Mouse (Mus musculus): Measurements from ENCODE around the gene Sema3d.
A peak's percentile ranks its signal among the peaks of the same experiment; 100 is the strongest.

Sema3d gene

DNA sequence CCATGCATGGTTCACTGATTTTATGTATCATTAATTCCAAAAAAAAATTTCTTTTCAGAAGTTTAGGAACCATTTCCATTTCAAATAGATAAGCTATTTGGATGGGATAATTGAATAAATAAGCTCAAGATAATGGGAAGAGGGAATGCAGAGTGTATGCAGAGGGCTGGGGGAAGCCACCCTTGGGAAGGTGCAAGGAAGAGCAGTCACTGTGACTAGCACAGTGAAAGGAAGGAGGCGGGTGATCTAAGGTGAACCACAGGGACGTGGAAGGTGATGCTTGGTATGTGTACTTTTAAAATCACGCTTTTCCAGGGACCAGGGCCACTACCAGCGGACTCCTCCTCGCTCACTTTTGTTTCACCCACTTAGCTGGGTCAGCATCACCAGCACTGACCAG, 115.9 kb downstream of the Sema3d start:
- no peak for DNase-seq (ENCODE audit: low spot score)

GRCm38 (mm10) chr5:12499791-12500504, 116.8 kb downstream of the Sema3d start:
- no peak for DNase-seq (ENCODE audit: low spot score)

DNA sequence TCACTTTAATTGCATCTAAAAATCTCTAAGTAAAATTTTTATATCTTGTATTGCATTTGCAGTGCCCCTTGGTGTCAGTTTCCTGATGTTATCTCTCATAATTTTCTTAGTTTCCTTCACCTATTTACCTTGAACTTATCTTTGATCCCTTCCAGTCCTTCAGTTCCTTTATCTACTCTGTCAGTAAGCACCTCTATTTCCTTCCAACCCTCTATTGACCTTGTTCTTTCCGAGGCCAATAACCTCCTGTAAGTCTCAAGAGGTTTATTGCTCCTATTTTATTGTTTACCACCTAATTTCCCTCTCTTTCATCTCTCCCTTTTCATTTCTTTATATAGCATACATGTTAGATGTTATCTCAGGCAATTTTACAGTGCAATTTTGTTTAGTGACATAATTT, 129.3 kb downstream of the Sema3d start:
- no peak for DNase-seq (ENCODE audit: low spot score)

GRCm38 (mm10) chr5:12515283-12515682, 132.1 kb downstream of the Sema3d start:
- no peak for DNase-seq (ENCODE audit: low spot score)

- DNase-seq (ENCODE audit: low spot score): peak; percentile 43
Observed at GRCm38 (mm10) chr5:12525235-12525767, 142.1 kb downstream of the Sema3d start.

GRCm38 (mm10) chr5:12528596-12528995, 145.4 kb downstream of the Sema3d start:
- no peak for DNase-seq (ENCODE audit: low spot score)

GRCm38 (mm10) chr5:12529771-12530170, 146.6 kb downstream of the Sema3d start:
- peak; percentile 50 for DNase-seq (ENCODE audit: low spot score)

DNA sequence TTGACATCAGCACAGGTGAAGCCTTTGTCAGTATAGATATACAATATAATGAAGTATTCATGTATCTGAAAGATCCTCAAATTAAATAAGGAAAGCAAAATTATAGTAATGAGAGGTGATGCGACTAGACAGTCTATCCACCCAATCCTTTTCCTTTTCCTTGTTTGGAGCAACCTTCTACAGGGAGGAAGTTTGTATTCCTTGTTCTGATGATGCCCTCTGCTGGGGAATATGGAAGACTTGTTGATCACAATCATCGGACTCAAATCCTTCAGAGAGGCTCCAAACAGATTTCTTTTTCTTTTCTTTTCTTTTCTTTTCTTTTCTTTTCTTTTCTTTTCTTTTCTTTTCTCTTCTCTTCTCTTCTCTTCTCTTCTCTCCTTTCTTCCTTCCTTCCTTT, 158.1 kb downstream of the Sema3d start:
- DNase-seq (ENCODE audit: low spot score): peak; percentile 76

- no peak for DNase-seq (ENCODE audit: low spot score)
Observed at GRCm38 (mm10) chr5:12549046-12549669, 166.0 kb downstream of the Sema3d start.

DNA sequence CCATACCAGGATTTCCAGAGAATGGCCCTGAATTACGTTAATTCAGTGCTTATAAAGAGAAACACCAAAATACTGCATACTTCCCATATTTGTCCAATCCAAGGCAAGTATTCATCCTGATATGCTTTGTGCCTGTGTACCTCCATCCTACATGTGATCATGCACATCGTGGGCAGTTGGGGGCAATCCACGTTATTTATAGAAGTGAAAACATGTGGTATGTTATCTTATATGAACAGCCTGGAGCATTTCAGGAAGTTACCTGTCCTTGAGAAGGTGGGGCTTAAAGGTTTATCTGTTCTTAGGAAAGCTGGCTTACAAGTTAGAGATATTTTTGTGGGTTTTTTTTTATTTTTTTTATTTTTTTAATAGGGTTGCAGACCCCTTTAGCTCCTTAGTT, 172.2 kb downstream of the Sema3d start:
- no peak for DNase-seq (ENCODE audit: low spot score)

DNA sequence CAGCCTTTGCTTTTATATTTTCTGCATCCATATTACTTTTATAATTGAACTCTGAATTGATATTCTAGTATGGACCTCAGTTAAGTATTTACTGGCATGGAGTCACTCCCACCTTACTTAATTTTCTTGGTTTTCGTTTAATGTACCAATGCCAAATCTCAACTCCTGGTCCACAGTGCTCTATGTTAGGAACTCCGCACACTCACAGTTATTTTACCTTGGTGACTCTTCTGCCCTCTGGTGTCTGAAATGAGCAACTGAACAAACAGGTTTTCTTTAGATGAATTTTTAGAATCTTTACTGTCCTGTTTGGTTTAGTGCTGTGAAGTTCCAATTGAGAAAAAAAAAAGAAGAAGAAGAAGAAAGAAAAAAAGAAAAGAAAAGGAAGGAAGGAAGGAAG, 174.7 kb downstream of the Sema3d start:
- DNase-seq (ENCODE audit: low spot score): peak; percentile 47

GRCm38 (mm10) chr5:12561740-12562139, 178.6 kb downstream of the Sema3d start:
- no peak for DNase-seq (ENCODE audit: low spot score)

GRCm38 (mm10) chr5:12562204-12562603, 179.0 kb downstream of the Sema3d start:
- DNase-seq (ENCODE audit: low spot score): peak; percentile 87

DNA sequence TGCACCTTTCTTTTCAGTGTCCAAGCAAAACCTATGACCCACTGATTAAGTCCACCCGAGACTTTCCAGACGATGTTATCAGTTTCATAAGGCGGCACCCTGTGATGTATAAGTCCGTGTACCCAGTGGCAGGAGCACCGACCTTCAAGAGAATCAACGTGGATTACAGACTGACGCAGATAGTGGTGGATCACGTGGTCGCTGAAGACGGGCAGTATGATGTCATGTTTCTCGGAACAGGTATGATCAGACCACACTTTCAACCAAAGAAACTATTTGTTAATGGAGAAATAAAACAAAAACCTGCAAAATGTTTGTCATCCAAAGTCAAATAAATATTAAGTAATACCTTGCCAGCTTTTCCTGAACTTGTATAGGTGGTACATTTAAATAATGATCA, 179.9 kb downstream of the Sema3d start:
- no peak for DNase-seq (ENCODE audit: low spot score)

DNA sequence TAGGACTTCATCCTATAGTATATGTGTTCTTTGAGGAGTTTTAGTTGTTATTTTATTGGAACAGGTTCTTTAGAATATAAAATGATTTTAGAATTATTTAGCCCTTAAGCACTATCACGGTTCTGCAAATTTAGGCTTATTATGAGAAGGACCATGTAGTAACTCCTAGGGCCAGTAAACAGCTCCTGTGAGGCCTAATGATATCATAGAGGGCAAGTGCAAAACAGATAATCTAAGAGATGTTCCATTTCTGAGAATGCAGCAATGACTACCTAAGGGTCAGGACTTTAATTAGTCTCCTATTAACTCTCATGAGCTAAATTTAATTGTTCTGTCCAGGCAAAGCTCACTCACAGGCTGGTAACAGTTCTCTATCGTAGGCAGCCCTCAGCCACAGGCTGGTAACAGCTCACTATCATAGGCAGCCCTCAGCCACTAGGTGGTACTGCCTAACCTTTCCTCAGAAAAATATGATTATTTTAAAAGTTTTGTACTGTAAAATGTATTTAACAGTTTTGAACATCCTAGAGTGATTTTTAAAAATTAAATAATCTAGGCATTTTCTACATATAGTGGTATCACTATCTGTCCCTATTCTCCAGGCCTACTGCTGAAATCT, 181.5 kb downstream of the Sema3d start:
- peak; percentile 55 for DNase-seq (ENCODE audit: low spot score)

DNA sequence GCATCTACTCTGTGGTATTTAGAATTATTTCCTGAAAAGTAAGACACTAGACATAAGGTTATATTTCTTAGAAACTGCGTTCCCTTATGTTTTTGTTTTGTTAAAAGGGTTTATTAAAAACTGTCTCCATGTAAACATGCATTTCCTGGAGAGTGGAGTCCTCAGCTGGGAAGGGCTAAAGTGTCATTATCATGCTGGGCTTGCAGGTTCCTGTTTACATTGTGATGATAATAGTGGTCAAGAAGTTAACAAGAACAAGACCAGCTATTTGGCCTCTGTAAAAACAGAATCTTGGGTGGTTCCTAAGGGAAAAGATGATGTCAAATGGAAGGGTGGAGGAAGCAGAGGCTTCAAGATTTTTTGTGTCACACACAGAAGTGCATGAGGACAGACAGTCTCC, 183.4 kb downstream of the Sema3d start:
- DNase-seq (ENCODE audit: low spot score): no peak

DNA sequence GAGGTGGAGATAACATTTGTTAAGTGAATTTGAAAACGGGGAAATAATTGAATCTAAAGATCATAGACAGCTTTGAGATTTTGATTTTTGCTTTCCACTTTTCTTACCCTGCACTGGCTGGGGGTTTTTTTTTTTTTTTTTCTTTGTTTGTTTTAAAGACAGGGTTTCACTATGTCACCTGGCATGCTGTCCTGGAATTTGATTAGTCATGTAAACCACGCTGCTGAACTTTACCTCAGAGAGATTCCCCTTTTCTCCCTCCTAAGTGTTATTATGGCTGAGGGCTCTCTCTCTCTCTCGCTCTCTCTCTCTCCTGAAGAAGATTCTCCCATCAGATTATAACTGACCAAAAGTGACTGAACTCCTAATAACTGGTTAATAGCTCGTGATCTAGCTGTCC, 191.4 kb downstream of the Sema3d start:
- no peak for DNase-seq (ENCODE audit: low spot score)

DNA sequence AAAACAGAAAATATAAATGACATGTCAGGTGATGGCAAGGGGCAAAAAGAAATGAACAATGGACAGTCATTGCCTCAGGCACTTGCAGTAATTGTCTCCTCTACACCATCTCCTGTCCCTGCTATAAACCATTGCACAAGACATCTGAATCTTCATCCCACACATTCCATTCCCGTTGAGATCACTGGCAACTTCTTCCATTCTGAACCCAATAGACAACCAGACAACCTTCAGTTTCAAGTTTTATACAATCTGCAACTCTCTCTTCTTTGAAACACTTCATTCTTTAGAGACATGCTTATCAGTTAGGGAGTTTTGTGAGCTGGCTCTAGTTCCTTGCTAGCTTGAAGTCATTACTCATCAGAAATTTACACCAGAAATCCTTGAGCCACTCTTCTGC, 192.1 kb downstream of the Sema3d start:
- DNase-seq (ENCODE audit: low spot score): no peak

DNA sequence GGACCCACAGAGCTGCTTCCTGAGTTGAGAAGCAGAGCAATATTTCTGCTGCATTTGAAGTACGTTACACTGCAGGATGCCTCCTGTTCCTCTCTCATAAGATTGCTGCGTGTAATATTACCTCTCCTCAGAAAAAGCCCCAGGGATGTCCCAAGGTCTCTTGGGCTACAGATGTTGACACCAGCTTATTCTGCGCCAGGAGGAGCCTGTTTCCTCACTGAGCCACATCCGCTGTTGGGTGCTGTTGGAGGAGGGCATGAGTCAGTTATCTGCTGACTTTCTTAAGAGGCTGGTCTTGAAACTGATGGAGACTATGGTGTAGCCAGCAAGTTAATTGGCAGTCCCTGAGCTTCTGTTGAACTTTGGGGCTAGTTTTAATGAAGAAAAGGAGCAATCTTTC, 196.6 kb downstream of the Sema3d start:
- peak; percentile 32 for DNase-seq (ENCODE audit: low spot score)

- no peak for DNase-seq (ENCODE audit: low spot score)
Observed at GRCm38 (mm10) chr5:12582540-12582939, 199.4 kb downstream of the Sema3d start.

- peak; percentile 41 for DNase-seq (ENCODE audit: low spot score)
Observed at GRCm38 (mm10) chr5:12583293-12583834, 200.2 kb downstream of the Sema3d start.

DNA sequence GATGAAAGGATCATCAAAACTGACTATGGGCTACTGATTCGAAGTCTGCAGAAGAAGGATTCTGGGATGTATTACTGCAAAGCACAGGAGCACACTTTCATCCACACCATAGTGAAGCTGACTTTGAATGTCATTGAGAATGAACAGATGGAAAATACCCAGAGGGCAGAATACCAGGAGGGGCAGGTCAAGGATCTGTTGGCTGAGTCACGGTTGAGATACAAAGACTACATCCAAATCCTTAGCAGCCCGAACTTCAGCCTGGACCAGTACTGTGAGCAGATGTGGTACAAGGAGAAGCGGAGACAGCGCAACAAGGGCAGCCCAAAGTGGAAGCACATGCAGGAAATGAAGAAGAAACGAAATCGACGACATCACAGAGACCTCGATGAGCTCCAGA, 201.7 kb downstream of the Sema3d start:
- peak; percentile 40 for DNase-seq (ENCODE audit: low spot score)
